Mouse (Mus musculus) right cerebral cortex, postnatal 4 days (tissue): ENCODE results near the gene C1qtnf1.
"Not testable (repeated sequence)": the region's sequence is repeated elsewhere in the genome, so short reads cannot be mapped to it uniquely, and the experiment has no call there.

Experiments used
- DNase-seq: peaks from one replicate; pipeline ENCODE4 v3.0.0-alpha.2; 2022

C1qtnf1 gene

DNA sequence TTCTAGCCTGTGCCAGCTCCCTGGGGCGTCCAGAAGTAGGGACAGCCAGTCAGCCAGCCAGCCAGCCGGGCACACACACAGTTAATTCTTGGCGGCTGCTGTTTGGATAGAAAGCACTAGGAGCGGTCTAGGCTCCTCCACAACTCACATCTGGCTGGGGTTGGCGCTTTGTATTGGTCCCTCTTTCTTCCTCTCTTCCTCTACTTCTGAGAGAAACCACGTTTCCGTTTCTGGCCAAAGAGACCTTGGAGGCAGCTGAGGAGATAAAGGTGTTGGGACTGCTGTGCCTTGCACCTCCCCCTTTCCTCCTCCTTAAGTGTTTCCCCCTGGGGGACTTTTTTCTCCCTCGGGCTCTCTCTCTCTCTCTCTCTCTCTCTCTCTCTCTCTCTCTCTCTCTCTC, at the start of gene C1qtnf1:
Gene C1qtnf1, plus strand, starts transcription at position 218 of the 400 bp plus-strand sequence.
- DNase-seq: no peak

DNA sequence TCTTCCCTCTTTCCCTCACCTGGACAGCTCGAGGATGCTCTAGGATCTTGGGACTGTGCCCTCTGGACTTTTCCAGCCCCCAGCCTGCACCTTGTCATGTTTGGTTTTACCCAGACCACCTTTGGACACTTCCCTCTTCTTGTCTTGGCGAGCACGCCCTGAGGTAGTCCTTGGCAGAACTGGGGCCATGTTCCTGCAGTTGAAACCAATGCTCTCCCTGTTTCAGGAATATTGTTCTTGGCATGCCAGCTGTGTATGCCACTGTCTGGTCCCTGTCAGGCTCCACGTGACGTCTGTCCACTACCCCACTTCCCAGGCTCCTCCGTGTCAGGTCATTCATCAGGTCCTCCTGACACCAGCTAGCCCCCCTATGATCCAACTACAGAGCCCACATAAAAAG, 49.3 kb upstream of the C1qtnf1 start:
- no peak for DNase-seq

DNA sequence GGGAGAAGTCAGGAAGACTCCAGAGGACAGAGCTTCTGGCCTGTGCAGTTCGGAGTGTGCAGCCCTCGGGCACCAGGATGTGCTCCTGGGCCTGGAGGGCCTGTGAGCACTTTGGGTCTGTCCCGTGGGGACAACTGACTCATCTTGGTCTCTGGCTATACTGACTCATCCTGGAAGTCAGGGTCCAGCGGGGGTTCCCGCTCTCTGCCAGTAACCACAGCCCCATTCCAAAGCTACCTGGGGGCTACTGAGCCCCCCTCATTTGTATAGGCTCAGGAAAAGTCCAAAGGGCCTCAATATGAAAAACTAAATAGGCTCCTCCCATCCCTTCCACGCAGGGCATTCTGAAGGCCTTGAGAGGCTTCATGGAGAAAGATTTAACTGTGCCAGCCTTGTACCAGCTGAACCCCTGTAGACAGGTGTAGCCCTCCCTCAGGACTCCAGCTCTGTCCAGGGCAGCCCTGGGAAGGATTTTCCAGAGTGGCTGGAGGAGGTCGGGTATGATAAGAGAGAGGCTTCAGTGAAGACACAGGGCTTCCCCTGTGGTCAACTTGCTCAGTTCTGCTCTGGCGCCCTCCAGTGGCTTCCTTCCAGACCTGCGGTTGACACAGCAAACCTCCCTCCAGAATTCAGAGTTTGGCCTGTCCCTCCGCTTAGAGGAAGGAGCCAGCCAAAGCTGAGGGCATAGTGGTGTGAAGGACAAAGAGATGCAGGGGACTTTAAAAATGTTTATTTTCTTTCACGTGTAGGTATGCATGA, 48.6 kb upstream of the C1qtnf1 start:
- peak; percentile 90 for DNase-seq

DNA sequence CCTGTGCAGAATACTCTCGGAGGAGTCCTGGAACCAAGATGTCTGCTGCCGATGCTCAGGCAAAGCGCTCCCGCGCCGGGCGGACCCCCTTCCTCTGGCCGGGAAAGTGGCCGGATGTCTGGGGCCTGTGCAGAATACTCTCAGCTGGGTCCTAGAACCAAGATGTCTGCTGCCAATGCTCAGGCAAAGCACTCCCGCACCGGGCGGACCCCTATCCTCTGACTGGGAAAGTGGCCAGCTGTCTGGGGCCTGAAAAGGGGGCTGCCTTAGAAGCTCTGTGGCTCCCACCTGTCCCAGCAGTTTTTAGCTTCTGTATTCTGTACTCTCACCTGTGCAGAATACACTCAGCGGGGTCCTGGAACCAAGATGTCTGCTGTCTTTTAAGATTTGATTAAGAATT, 40.2 kb upstream of the C1qtnf1 start:
- DNase-seq: not testable (repeated sequence)

DNA sequence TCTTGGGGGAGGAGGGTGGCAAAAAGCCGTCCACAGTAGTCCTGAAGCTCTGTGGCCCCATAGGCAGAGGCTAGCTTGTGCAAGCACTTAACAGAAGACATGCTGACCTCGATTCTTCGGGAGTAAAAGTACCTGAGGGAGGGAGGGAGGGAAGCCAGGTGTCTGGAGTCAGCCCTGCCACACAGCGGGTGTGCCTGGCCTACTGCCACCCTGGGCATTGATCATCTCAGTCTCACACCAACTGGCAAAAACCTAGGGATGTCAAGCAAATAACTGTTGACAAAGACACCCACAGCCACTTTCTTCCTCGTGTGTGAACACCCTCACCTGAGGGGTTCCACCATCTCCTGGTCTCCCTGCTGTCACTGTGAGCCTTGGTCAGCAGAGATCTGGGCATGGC, 34.0 kb upstream of the C1qtnf1 start:
- no peak for DNase-seq

DNA sequence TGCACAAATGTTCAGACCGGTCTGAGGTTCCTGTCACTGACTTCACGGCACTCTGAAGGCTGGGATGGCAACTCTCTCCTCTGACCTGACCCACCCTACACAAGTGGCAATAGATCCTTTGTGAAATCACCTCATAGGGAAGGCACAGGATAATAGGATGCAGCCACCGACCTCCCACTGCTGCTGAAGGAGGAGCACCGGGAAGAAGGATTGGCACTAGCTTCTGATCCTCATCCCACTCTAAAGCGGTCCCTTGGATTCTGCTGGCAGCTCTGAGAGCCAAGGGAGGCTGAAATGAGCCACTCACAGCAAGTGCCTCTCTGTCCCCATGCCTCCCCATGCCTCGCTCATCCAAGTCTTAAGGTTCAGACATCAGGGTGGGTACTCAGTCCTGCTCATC, 33.5 kb upstream of the C1qtnf1 start:
- no peak for DNase-seq

DNA sequence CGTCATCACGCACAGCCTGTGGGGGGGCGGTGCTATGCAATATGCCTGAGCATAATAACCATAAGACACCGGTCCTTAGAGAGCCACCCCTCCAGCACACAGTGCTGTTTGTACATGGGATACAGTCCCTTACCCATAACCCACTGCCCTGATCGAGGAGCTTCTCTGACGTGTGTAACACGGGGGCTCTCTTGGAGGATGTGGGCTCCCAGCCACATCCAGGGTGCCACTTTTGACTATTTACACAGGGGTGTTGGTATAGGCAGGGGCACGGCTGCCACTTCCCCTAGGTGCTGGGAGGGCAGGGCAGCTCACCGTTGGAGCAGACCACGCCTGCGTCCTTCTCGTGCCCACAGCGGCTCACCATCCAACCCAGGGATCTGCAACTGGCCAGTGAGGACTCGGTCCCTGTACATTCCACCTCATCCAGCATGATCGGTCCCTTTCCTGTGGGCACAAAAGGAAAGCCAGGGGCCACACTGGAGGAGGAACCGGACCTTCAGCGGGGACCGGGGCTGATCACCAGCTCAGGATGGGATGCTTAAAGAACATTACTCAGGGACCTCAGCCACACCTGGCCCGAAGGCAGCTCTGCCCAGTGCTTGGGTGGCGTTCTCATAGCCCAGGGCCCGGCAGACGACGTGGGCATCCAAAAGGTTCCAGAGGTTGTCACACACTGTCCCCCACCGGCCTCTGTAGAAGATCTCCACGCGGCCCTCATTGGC, 30.0 kb upstream of the C1qtnf1 start:
- no peak for DNase-seq

DNA sequence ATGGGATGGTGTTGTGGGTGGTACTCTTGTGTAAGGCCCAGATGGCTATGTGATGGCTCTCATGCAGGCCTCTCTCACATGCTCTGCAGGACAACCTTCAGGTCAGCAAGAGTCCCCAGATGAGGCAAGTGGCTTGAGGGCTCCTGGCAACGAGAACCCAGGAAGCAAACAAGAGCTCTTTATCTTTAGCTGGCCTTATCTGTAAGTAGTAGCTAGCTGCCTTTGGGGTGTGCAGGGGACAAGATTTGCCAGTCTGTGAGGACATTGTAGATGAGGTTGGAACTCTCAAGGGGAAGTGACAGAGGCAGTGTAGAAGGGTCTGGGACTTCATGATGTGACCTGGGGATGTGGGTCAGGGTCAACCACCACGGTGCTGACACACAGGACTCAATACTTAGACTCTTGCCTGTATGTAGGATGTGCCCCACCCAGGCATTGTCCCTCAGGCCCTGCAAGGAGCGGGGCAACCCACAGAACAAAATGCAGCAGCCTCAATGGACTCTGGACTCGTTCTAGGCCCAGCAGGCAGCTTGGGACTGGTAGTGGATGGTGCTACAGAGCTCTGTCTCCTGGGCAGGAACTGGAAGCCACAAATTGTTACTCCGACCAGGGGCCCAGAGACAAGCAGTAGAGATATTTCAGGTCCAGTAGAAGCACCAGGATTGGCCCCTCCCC, 28.0 kb upstream of the C1qtnf1 start:
- no peak for DNase-seq

DNA sequence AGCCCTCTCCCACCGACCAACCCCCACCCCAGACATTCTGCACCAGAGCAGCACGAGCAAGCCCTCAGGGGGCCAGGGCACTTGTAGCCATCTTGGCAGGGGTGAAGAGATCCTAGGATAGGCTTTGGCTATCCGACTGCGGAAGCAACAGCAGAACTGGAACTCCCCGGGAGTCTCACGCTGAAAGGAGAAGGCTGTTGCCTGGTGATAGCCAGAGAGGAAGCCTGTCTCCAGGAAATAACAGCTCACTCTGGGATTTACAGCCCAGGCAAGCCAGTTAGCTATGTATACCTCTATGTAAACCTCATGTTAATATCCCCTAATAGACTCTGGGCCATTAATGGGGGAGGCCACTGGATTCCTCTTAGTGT, 27.5 kb upstream of the C1qtnf1 start:
- no peak for DNase-seq

DNA sequence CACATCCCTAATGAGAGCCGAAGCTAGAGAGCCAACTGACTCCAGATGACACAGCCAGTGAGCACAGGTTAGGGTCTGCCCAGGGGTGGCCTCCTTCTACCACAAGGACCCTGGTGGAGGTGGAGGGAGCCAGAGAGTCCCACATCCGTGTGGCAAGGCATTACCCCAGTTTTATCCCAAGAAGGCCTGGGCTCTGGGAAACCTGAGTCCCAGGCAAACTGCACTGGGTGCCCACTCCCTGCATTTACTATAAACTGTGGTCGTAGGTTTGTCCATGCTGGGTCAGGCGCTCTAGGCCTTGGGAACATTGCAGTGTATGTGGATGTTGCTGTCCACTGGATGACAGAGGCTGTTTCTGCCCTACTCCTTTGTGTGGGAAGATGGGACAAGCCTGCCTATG, 26.8 kb upstream of the C1qtnf1 start:
- no peak for DNase-seq

DNA sequence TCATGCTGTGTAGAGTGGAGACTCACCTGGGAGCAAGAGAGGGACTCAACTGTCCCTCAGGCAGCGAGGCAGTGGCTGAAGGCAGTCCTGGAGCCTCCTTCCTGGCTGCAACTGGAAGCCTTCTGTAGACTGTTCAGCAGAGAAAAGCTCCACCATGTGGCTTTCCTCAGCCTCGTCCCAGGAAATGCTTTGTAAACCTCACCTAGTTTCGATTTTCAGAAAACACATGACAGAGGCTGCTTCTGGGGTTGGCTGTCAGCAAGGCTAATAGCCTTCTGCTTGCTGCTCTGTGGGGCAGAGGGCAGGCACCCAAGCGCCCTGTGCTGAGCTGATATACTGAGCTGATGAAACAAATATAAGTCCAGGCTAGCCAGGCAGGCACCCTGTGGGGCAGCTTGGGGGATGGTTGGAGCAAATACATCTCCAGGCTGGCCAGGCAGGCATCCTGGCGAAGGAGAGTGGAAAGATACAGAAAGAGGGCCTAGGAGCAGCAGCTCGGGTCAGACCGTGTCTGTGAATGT, 26.2 kb upstream of the C1qtnf1 start, which contains the start of gene Lgals3bp:
Gene Lgals3bp, minus strand, starts transcription at position 333 of the 521 bp plus-strand sequence.
- peak; percentile 36 for DNase-seq

DNA sequence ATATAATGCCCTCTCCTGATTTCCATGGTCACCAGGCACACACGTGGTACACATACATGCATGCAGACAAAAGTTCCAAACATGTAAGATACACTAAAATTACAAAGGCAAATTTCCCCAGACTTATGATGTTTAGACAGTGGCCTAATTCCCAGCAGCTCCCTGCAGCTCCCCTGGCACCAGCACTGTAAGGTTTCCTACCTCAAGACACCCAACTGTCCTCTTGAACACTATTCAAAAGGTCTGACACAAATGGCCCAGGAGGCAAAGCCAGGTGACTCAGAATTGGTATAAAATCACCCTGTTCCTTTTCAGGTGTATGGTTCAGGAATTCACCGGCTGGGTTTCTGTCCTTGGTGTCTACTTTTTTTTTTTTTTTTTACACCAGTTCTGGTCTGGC, 24.8 kb upstream of the C1qtnf1 start:
- no peak for DNase-seq

DNA sequence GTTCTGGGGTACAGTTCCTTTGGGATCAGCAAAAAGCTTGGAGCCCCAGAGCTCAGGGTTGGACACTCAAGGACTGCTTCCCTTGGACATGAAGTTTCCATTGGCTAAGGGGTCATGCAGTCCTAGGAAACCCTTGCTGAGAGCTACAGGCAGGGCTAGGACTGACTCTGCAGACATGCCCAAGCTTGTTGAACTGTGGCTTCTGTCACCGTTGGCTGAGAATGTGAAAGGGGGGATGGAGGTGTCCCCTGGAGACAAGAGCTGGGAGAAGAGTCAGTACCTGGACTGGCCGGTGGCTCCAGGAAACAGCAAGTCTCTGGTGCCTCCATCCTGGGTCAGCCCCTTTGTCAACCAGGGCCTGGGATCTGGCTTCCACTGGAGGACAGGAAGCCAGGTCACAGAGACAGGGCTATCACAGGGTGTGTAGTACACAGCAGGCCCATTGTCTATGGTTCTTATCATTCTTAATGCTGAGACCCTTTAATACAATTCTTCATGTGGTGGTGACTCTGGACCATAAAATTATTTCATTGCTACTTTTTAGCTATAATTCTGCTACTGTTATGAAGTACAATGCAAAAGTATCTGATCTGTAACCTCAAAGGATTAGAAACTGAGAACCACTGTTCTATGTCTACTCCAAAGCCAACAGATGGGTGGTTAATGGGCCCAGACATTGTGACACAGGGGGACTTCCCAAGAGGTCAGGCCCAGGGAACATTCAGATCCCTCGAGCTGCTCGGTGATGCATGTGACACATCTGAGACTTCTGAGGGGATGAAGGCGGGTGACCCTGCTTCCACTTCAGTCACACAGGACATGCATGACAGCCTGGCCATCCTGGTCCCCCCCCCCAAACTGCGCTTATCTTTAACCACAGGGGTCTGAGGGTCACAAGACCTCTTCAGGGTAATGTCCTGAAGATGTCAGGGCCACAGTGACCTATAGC, 23.8 kb upstream of the C1qtnf1 start:
- DNase-seq: no peak

DNA sequence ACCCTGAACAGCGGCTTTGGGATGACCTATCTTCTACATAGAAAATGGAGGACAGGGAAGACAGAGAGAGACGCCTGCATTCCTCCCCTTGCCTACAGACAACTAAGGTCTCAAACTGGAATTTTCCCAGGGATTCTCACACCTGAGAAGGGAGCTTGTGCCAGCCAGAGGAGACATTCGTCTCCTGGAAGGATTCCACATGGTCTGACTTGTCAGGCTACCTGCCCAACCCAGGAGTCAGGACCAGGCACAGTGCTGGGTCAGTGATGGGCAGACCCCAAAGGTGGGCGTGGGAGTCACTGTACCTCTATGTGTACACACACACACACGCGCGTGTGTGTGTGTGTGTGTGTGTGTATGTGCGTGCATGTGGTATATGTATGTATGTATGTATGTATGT, 22.7 kb upstream of the C1qtnf1 start:
- DNase-seq: no peak

DNA sequence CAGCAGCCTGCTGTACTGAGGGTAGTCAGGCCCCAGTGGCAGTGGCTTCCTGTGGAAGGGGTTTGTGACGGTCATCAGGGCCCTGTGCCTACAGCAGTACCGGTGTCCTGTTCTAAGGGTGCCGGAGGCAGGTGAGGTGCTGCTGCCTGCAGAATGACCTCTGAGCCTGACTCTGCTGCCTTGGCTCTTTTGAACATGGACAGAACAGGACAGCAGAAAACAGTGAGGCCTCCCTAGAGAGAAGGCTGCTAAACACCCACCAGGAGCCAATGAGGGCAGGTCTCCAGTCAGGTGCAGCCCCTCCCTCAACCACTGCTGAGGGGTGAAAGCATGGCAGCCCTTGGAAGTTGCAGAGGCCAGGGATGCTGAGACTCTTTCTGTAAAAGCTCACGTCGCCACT, 21.5 kb upstream of the C1qtnf1 start:
- DNase-seq: no peak

DNA sequence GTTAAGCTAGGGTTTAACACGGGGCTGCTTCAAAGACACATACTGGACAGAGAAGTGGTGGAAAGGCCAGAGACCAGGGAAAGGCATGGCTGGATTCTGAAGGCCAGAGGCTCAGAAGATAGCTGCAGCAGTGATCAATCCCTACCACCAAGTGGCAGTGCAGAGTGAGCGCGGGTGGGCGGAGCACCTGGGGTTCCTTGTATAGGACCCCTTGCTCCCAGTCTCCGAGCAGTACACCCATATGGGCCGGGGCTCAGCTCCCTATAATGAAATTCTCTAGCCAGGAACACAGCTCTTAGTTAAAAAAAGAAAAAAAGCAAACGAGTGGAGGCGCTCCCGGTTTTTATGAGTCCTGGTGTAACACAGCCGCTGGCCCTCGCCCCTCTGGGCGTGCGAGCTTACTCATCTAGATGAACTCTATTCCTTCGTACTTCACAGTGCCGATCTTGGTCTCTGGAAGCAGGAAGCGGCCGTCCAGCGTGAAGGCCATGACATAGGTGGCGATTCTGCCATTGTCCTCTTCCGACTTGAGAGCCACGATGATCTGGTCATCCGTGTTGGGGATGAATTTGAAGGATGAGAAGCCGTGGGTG, 20.6 kb upstream of the C1qtnf1 start:
- peak; percentile 68 for DNase-seq

DNA sequence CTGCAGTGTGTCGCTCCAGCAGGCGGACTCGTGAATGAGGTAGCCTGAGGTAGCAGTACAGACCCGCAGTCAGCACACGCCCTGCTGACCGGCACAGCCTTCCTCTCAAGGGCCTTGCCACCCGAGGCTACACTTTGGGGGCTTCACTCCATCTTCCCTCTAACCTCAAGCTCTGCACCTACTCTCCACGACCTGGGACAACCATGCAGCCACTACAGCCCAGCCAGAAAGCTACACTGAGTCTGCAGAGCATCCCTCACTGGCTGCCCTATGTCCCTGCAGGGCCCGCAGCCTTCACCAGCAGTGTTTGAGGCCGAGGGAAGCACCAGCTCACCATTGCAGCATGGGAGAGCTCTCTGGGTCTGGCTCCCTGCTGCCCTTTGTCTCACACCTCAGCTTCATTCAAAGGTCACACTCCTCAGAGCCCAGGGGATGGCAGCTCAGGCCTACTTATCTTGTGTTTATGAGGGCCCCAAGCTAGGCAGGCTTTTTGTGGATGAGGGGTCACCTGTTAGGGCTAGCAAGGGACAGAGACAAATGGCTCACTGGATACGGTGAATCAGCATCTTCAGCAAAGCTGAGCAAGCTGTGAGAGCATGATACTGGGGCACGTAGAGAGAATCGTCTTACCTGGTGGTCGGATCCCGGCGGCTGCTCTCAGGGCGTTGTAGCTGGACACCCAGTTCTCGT, 19.8 kb upstream of the C1qtnf1 start:
- no peak for DNase-seq

DNA sequence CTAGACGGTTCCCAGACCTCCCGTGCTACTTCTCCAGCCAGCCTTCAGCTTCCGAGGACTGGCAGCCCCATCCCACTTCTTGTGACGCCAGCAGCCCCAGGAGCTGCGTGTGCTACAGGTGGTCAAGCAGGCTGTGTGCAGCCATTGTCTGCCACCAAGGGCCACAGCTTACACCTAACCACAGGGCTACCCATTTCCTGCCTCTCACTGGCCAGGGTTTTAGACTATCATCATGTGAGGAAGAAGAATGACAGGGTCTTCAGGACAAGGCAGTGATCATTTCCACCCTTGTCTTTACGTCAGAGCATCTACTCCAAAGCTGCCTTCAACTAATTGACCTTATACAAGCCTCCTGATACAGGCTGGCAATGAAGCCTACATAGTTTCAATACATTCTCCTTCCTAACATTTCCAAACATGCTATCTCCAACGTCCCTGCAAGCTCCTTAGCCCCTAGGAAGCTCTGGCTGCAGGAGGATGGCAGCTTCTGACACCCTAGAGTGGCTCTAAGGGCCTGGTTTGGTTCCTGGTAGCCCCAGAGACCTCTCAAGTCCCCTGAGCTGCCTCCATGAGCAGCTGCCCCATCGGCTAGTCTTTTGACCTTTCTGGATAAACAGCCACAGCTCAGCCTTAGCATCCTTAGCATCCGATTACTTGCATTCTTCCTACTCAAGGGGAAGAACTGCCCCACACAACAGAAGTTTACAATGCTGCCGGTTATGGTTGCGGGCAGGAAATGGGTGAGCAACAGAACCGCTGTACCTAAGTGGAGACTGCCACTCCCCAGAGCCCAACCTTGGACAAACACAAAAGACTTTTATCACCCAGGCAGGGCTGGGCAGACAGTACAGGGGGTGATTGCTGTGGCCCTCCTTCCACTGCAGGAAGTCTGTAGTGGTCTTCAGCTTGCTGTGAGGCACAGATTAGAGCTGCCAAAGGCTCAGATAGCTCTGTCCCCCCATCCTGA, 18.6 kb upstream of the C1qtnf1 start:
- no peak for DNase-seq

DNA sequence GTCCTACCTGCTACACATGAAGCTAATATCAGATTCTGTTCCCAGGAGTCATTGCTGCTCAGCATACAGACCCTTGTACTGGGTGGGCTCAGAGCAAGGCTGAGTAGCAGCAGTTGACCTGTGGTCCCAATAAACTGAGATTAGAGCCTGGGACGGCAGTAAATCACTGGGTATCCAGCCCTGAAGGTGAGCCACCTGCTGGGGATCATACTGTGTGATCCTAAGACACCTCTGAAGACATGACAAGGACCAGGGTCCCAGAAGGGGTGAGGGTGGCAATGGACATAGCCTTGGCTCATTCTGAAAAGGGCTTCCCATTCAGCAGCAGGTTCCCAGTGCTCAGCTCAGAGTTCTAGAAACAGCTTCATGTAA, 17.9 kb upstream of the C1qtnf1 start:
- no peak for DNase-seq

DNA sequence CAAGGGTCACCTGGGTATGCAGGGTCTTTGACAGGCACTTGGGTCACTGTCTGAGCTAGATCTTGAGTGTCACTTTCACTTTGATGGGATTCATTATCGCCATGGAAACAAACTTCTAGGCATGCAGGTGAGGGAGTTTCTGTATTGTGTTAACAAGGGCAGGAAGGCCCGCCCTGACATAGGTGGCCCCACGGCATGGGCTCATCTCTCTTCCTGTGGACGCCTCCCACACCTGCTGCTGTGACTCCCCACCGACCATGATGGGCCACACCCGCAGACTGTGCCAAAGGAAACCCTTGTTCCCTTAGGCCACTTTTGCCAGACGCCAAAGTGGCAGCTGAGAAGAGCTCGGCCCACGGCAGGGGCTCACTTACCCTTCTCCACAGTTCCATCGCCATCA, 17.5 kb upstream of the C1qtnf1 start:
- no peak for DNase-seq
